Mouse (Mus musculus) Patski (cell line): ENCODE data around the gene Ccr10. TPM values are rescaled to one million over a fixed set of nuclear protein-coding genes. Genes with fewer than 3 reads are reported as not detected.

Source experiments
- ATAC-seq: fragments of 100-300 bp; one replicate; pipeline ENCODE4 v1.8.0; 2021
- CTCF ChIA-PET: fragments of 350-600 bp; sonication (Branson Sonifier 250); formaldehyde crosslinking; loops from one replicate; lab custom pipeline; 2022; ENCODE audit warnings: inconsistent platforms; lab: Charles Lee
- POLR2A ChIA-PET: fragments of 350-600 bp; sonication (Branson Sonifier 250); formaldehyde crosslinking; loops from one replicate; lab custom pipeline; 2022; ENCODE audit warnings: antibody characterized with exemption, inconsistent platforms; lab: Charles Lee
- DNase-seq: peaks from one replicate; pipeline ENCODE4 v3.0.0-alpha.2; 2011; ENCODE audit warnings: low read depth, low spot score
- H3K27me3 ChIP-seq: fragments of 371-371 bp; one replicate; pipeline ENCODE4 v1.5.1; 2021
- CTCF ChIP-seq: fragments of 100-300 bp; IDR thresholded peaks from one replicate; pipeline ENCODE4 v1.5.1; 2021
- in situ Hi-C: fragments of 300-500 bp; cut with MboI; formaldehyde crosslinking; loops from 3 replicates; pipeline ENCODE4 v1.11.1; 2018; ENCODE audit warnings: low pct_unique_long_range_greater_than_20kb, mixed read lengths
- polyA plus RNA-seq: library from polyadenylated mRNA; unstranded; gene quantifications from one replicate; pipeline ENCODE4 v1.2.3, GENCODE M21; 2021

Gene Ccr10
- polyA plus RNA-seq, 1 experiment from 2014 or later: 0.95 TPM

- ATAC-seq (no peak), DNase-seq (no peak)
- no peaks in the 10 kb centered on the region for H3K27me3 ChIP-seq
- ChIA-PET POLR2A (interaction anchor here (1.1 kb wide), 1 partner anchor 99 kb away, joined by 3 read pairs; no protein-coding TSS in a partner anchor), CTCF (no interaction called here)
- in situ Hi-C loops: no loop called here
- no peak for TF ChIP-seq CTCF
Measured at GRCm38 (mm10) chr11:101195571-101195970, 20.3 kb upstream of the Ccr10 start.

DNA sequence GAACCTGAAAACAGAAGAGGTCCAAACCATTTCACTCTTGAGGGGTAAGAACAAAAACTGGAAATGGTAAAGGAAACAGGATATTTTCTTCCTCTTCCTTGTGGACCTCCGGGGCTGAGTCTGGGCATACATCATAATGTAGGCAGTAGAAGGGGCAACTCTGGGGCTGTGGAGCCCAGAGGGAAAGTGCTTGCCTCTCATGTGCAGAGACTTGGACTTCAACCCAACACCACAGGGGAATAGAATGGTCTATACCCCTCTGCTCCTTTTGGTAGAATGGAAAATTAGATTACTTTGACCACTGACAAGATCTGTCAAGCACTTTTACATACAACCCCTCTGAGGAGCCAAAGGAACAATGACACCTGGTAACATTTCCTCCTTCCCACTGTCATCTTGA is 19.9 kb upstream of the Ccr10 start:
- ATAC-seq (no peak), DNase-seq (no peak)
- TF ChIP-seq CTCF: no peak
- ChIA-PET POLR2A (no interaction called here), CTCF (no interaction called here)
- in situ Hi-C loops: no loop called here
- H3K27me3 ChIP-seq: no peaks in the 10 kb centered on the region

- H3K27me3 ChIP-seq: no peaks in the 10 kb centered on the region
- no peak for ATAC-seq
- POLR2A ChIA-PET: no interaction called here
- CTCF ChIA-PET: interaction anchor here (1.8 kb wide), 1 partner anchor 9 kb away, joined by 7 read pairs; no protein-coding TSS in a partner anchor
- DNase-seq: no peak
- TF ChIP-seq CTCF: no peak
- in situ Hi-C loops: no loop called here
Measured at GRCm38 (mm10) chr11:101194643-101195042, 19.4 kb upstream of the Ccr10 start.

- in situ Hi-C loops: no loop called here
- ATAC-seq (no peak), DNase-seq (no peak)
- CTCF ChIA-PET: interaction anchor here (1.1 to 1.8 kb wide), 2 partner anchors 9 to 108 kb away, joined by 3 to 7 read pairs; partner anchors contain the start of gene Becn1
- no peak for TF ChIP-seq CTCF
- no peaks in the 10 kb centered on the region for H3K27me3 ChIP-seq
- POLR2A ChIA-PET: no interaction called here
Measured at GRCm38 (mm10) chr11:101194137-101194536, 18.9 kb upstream of the Ccr10 start.

GRCm38 (mm10) chr11:101193076-101193475 is 17.8 kb upstream of the Ccr10 start:
- in situ Hi-C loops: no loop called here
- TF ChIP-seq CTCF: no peak
- ChIA-PET CTCF (interaction anchor here (1.1 to 1.8 kb wide), 2 partner anchors 11 to 109 kb away, joined by 3 to 7 read pairs; partner anchors contain the start of gene Becn1), POLR2A (no interaction called here)
- DNase-seq (no peak), ATAC-seq (no peak)
- no peaks in the 10 kb centered on the region for H3K27me3 ChIP-seq

- TF ChIP-seq CTCF: no peak
- POLR2A ChIA-PET: interaction anchor here (1.8 kb wide), 1 partner anchor 15 kb away, joined by 7 read pairs; no protein-coding TSS in a partner anchor
- ATAC-seq: no peak
- in situ Hi-C loops: no loop called here
- no peaks in the 10 kb centered on the region for H3K27me3 ChIP-seq
- DNase-seq: no peak
- CTCF ChIA-PET: interaction anchor here (1.3 to 2.8 kb wide), 2 partner anchors 8 to 90 kb away, joined by 3 to 18 read pairs; no protein-coding TSS in a partner anchor
Measured at GRCm38 (mm10) chr11:101192646-101193045, 17.4 kb upstream of the Ccr10 start.

DNA sequence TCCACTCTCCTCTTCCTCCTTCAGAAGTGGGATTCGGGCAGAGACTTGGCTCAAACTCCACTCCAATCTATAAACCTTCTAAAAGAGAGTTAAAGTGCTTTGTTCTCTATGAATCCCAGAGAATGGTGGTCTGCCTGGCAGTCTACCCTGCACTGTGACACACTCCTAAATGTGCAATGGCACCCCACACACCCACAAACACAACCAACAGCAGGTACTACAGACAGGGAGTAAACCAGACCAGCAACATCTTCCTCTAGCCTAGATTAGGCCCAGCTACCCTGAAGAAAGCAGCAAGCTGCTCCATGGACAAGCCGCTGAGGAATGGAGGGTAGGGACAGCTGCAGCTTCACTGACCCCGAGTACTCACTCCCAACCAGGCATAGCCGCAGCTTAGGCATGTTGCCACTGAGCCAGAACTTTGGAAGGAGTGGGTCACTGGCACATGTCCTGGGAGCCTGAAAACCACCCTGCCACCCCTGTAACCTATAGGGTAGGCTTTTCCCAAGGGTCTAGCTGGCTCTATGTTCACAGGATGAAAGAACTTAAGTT is 16.8 kb upstream of the Ccr10 start:
- CTCF ChIA-PET: interaction anchor here (1.2 to 2.8 kb wide), 4 partner anchors 9 to 110 kb away, joined by 3 to 18 read pairs (median 4); partner anchors contain the start of gene Becn1
- TF ChIP-seq CTCF: no peak
- in situ Hi-C loops: no loop called here
- no peak for DNase-seq
- POLR2A ChIA-PET: interaction anchor here (1.8 kb wide), 1 partner anchor 15 kb away, joined by 7 read pairs; no protein-coding TSS in a partner anchor
- no peaks in the 10 kb centered on the region for H3K27me3 ChIP-seq
- no peak for ATAC-seq

DNA sequence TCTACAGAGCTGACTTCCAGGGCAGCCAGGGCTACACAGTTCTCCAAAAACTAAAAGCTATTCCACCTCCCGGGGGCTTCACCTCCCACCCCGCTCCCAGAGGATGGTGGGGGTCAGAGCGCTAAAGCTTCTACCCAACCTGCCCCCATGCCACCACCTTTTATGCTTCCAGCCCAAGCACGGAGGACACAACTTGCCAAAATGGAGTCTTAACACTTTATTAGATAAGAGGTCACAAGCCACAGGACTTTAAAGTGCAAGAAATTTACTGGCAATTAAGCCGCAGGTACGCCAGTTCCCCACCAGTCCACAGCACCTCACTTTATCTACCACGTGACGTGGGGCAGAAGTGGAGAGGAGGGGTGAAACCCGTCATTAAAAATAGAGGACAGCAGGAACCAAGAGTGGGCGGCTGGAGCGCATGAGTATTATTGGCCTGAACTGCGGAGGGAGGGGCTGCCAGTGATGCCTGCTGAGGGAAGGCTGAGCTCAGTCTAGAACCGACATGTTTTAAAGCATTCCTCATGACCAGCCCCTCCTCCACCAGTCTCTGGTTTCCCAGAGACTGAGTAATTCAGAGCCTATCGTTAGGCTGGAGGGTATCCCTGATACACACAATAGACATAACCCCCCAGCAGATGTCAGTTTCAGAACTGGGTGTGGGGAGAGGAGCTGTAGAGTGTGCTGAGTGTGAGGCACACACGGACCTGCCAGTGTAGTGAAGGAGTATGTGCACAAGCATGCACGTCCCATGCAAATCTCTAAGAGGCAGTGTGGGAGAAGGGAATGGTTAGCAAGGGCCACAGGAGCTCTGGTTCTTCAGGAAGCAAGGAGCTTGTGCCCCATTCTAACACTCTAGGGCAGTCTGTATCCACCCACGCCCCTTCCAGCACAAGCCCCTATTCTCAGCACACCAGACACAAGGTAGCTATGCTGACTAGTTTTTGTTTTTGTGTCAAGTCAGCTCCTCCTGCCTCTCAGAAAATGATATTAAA is 16.0 kb upstream of the Ccr10 start:
- in situ Hi-C loops: no loop called here
- no peak for DNase-seq
- H3K27me3 ChIP-seq: no peaks in the 10 kb centered on the region
- ChIA-PET CTCF (interaction anchor here (1.2 to 2.8 kb wide), 7 partner anchors 9 to 111 kb away, joined by 3 to 18 read pairs (median 4); partner anchors contain the start of gene Becn1), POLR2A (interaction anchor here (1.0 to 1.8 kb wide), 2 partner anchors 14 to 55 kb away, joined by 3 to 7 read pairs; partner anchors contain the start of gene Ramp2)
- no peak for TF ChIP-seq CTCF
- ATAC-seq: no peak

DNA sequence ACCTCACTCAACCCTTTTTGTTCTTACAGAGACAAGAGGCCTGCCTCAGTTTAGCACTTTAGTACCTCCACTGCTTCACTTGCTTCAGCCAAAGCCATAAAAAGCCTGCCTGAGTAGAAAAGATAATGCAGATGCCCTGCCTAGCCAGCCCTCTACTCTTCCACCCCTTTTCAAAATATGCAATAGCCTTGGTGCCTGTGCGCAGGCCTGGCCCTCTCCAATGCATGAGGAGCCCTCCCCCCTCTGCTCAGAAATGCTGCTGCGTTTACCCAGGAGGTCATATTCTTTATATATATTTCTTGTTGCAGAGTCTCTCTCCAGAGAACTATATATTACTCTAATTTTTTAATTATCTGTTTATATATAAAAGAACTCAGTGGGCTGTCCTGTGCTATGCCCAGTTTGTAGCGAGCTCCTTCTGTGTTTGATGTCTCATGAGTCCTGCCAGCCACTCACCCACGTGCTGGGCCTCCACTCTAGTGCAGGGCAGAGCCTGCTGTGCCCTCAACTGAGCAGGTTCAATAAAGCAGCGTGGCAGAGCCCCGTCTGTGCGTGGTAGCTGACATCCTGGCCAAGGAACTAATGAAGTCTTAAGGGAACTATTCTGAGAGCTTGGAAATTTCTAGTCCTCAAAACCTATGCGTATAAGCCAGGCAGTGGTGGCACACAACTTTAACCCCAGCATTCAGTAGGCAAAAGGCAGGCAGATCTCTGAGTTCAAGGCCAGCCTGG is 15.1 kb upstream of the Ccr10 start:
- TF ChIP-seq CTCF: no peak
- CTCF ChIA-PET: interaction anchor here (1.2 to 2.8 kb wide), 5 partner anchors 9 to 17 kb away, joined by 3 to 18 read pairs (median 7); no protein-coding TSS in a partner anchor
- ATAC-seq: no peak
- POLR2A ChIA-PET: interaction anchor here (1.0 to 1.8 kb wide), 2 partner anchors 13 to 56 kb away, joined by 3 to 7 read pairs; partner anchors contain the start of gene Ramp2
- in situ Hi-C loops: no loop called here
- no peaks in the 10 kb centered on the region for H3K27me3 ChIP-seq
- DNase-seq: no peak
